Mouse (Mus musculus): Measurements from ENCODE around the gene Zfp663.

Zfp663 gene

GRCm38 (mm10) chr2:165368496-165368895 is at the start of gene Zfp663:
Gene Zfp663, minus strand, starts transcription at chr2:165368729.
- DNase-seq: no peak

- DNase-seq: peak; percentile 83
Measured at GRCm38 (mm10) chr2:165417291-165417690, 48.8 kb upstream of the Zfp663 start.

- DNase-seq: no peak
Measured at GRCm38 (mm10) chr2:165415795-165416194, 47.3 kb upstream of the Zfp663 start.

GRCm38 (mm10) chr2:165415141-165415721 is 46.7 kb upstream of the Zfp663 start:
- DNase-seq: no peak

- no peak for DNase-seq
Measured at GRCm38 (mm10) chr2:165414321-165414720, 45.8 kb upstream of the Zfp663 start.

- DNase-seq: peak; percentile 47
Measured at GRCm38 (mm10) chr2:165413884-165414283, 45.4 kb upstream of the Zfp663 start.

- no peak for DNase-seq
Measured at GRCm38 (mm10) chr2:165407700-165408301, 39.3 kb upstream of the Zfp663 start.

GRCm38 (mm10) chr2:165405351-165405750 is 36.8 kb upstream of the Zfp663 start:
- DNase-seq: no peak

GRCm38 (mm10) chr2:165404951-165405350 is 36.4 kb upstream of the Zfp663 start:
- DNase-seq: no peak

GRCm38 (mm10) chr2:165398164-165398785 is 29.7 kb upstream of the Zfp663 start:
- no peak for DNase-seq

- DNase-seq: no peak
Measured at GRCm38 (mm10) chr2:165397502-165398163, 29.1 kb upstream of the Zfp663 start.

GRCm38 (mm10) chr2:165396831-165397501 is 28.4 kb upstream of the Zfp663 start:
- peak; percentile 56 for DNase-seq

GRCm38 (mm10) chr2:165392156-165392555 is 23.6 kb upstream of the Zfp663 start:
- DNase-seq: no peak

- DNase-seq: peak; percentile 62
Measured at GRCm38 (mm10) chr2:165391561-165391960, 23.0 kb upstream of the Zfp663 start.

- DNase-seq: no peak
Measured at GRCm38 (mm10) chr2:165389299-165389952, 20.9 kb upstream of the Zfp663 start.

GRCm38 (mm10) chr2:165387844-165388495 is 19.4 kb upstream of the Zfp663 start, which contains the start of gene Zfp334:
Gene Zfp334, minus strand, starts transcription at chr2:165388259.
- peak; percentile 97 for DNase-seq

- DNase-seq: no peak
Measured at GRCm38 (mm10) chr2:165387370-165387769, 18.8 kb upstream of the Zfp663 start.

GRCm38 (mm10) chr2:165380050-165380449 is 11.5 kb upstream of the Zfp663 start:
- no peak for DNase-seq

- DNase-seq: no peak
Measured at GRCm38 (mm10) chr2:165376001-165376400, 7.5 kb upstream of the Zfp663 start.

- DNase-seq: no peak
Measured at GRCm38 (mm10) chr2:165375478-165375877, 6.9 kb upstream of the Zfp663 start.

GRCm38 (mm10) chr2:165371066-165371465 is 2.5 kb upstream of the Zfp663 start:
- no peak for DNase-seq

- DNase-seq: no peak
Measured at GRCm38 (mm10) chr2:165370348-165370747, 1.8 kb upstream of the Zfp663 start.

All from layer of hippocampus, adult 9-11 months (tissue).